Mouse (Mus musculus) embryonic facial prominence, embryonic 12.5 days (tissue): ENCODE measurements around the gene Rhod. TPM values are rescaled to one million over a fixed set of nuclear protein-coding genes. Genes with fewer than 3 reads are reported as not detected.

Source experiments
- ATAC-seq: fragments of 200-750 bp; cut with Nextera tagmentation; 2 replicates; pipeline ENCODE4 v1.8.0; 2017; ENCODE audit not compliant: insufficient number of reproducible peaks, insufficient read depth, low FRiP score, low TSS enrichment
- H3K27ac ChIP-seq: fragments of 300-500 bp; sonication (generic); 2 replicates; pipeline ENCODE4 v1.5.1; 2016; ENCODE audit warnings: mild to moderate bottlenecking
- H3K27me3 ChIP-seq: fragments of 300-500 bp; sonication (generic); 2 replicates; pipeline ENCODE4 v1.6.1; 2016; ENCODE audit warnings: mild to moderate bottlenecking, moderate library complexity
- H3K36me3 ChIP-seq: fragments of 300-500 bp; sonication (generic); 2 replicates; pipeline ENCODE4 v1.6.1; 2016; ENCODE audit warnings: mild to moderate bottlenecking
- H3K4me1 ChIP-seq: fragments of 300-500 bp; sonication (generic); 2 replicates; pipeline ENCODE4 v1.6.1; 2016
- H3K4me2 ChIP-seq: fragments of 300-500 bp; sonication (generic); replicated peaks from 2 replicates; pipeline ENCODE4 v1.6.1; 2016; ENCODE audit warnings: mild to moderate bottlenecking, moderate library complexity
- H3K4me3 ChIP-seq: fragments of 300-500 bp; sonication (generic); 2 replicates; pipeline ENCODE4 v1.5.1; 2016; ENCODE audit warnings: mild to moderate bottlenecking
- H3K9ac ChIP-seq: fragments of 300-500 bp; sonication (generic); 2 replicates; pipeline ENCODE4 v1.6.1; 2016; ENCODE audit warnings: mild to moderate bottlenecking, moderate library complexity
- H3K9me3 ChIP-seq: fragments of 300-500 bp; sonication (generic); 2 replicates; pipeline ENCODE4 v1.6.1; 2016; ENCODE audit warnings: mild to moderate bottlenecking, moderate library complexity
- WGBS: fragments of 180-500 bp; shearing (Covaris S2); methylation state at CpG from one replicate; pipeline ENCODE4 v1.1.7; 2016; 5-methylcytosine and 5-hydroxymethylcytosine counted together
- polyA plus RNA-seq: library from polyadenylated mRNA; unstranded; fragments of >200 nt; fragmentation: Nextera tagmentation; extraction: Ambion mirVana; gene quantifications from 2 replicates; pipeline ENCODE4 v1.2.1, GENCODE M21; 2016

Gene Rhod
- polyA plus RNA-seq: 36.6 and 47.2 TPM in 2 replicates

DNA sequence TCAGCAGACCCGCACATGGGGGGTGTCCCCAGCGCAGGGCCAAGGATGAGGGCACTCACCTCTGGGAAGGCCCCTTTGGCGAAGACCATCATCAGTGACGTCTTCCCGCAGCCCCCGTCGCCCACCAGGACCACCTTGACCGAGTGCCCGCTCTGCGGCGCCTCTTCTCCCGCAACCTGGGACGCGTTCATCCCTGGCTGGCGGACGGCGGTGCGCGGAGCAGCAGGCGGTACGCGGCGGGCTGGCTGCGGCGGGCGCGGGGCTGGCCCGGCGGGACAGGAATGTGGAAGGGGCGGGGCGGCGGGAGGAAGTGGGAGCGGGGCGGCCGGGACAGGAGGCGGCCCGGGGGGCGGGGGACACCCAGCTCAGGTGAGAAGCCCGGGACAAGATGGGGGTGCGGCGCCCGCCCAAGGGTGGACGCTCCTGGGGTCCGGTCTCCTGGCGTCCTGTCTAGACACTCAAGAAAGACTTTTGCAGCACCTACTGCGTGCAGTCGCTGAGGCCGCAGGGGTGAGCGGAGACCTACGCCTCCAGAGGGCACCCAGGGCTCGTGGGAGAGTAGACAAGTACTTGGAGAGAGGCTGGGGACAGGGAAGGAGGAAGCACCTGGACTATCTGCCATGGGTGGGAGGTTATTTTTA lies at the start of gene Rhod:
Gene Rhod (minus strand): TSS at position 272 of the 641 bp plus-strand sequence.
- Histone ChIP-seq H3K27me3 (no peaks in the 10 kb centered on the region), H3K4me1 (peaks cover 33% of the 10 kb centered on the region), H3K9me3 (no peaks in the 10 kb centered on the region), H3K9ac (peak within 1 kb of the TSS; percentile 76), H3K4me2 (peak within 1 kb of the TSS; percentile 90), H3K27ac (peak within 1 kb of the TSS; percentile 51), H3K36me3 (peaks cover 4% of the 10 kb centered on the region; the same call in 1 of the 2 replicates), H3K4me3 (peak within 1 kb of the TSS; percentile 62)
- peak; percentile 63 for ATAC-seq
- WGBS: under 1% methylated on average over 46 of the region's 51 CpGs

DNA sequence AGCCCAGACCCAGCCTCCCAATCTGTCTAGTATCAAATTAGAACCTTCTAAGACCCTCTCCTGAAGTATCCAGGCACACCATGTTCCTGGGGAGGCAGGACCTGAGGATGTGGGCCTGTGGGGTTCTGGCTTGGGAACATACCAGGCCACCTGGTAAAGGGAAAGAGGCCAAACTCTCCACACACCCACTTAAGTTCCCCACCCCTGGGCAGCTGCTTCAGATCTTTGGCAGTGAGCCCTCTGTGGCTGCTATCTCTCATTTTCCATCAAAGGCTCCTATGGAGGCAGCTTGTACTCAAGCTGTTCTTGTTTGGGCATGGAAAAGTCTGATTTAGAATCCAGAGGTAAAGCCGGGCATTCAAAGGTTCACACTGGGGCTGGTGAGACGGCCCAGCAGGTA lies 48.6 kb upstream of the Rhod start:
- Histone ChIP-seq H3K27me3 (no peaks in the 10 kb centered on the region), H3K9me3 (no peaks in the 10 kb centered on the region), H3K36me3 (no peaks in the 10 kb centered on the region), H3K27ac (no peak overlapping the region), H3K4me2 (no peak overlapping the region), H3K4me1 (peaks cover 10% of the 10 kb centered on the region; the same call in 1 of the 2 replicates), H3K9ac (no peak overlapping the region), H3K4me3 (no peak overlapping the region)
- ATAC-seq: no peak
- 66% methylated on average over 2 of the region's 2 CpGs for WGBS

DNA sequence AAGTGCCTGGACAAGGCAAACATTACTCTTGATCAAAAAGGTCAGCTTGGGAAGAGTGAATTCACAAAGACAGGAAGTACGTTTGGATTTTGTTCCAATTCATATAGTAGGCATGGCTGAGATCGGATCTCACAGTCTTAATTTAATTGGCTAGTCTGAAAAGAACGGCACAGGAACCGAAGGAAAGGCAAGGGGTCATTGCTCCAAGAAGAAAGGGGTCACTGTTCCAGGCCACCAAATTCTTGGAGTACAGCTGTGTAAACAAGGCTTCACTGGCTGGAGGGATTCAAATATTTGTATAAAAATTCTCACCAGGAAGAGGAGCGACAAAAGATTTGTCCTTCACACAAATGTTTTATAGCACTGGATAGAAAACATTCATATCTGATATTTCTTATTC lies 45.8 kb upstream of the Rhod start:
- Histone ChIP-seq H3K4me2 (no peak overlapping the region), H3K27me3 (no peaks in the 10 kb centered on the region), H3K27ac (no peak overlapping the region; the same call in 1 of the 2 replicates), H3K4me3 (no peak overlapping the region), H3K36me3 (no peaks in the 10 kb centered on the region), H3K4me1 (peaks cover 10% of the 10 kb centered on the region; the same call in 1 of the 2 replicates), H3K9ac (no peak overlapping the region), H3K9me3 (no peaks in the 10 kb centered on the region)
- ATAC-seq: no peak
- WGBS: 15% methylated on average over 5 of the region's 5 CpGs

DNA sequence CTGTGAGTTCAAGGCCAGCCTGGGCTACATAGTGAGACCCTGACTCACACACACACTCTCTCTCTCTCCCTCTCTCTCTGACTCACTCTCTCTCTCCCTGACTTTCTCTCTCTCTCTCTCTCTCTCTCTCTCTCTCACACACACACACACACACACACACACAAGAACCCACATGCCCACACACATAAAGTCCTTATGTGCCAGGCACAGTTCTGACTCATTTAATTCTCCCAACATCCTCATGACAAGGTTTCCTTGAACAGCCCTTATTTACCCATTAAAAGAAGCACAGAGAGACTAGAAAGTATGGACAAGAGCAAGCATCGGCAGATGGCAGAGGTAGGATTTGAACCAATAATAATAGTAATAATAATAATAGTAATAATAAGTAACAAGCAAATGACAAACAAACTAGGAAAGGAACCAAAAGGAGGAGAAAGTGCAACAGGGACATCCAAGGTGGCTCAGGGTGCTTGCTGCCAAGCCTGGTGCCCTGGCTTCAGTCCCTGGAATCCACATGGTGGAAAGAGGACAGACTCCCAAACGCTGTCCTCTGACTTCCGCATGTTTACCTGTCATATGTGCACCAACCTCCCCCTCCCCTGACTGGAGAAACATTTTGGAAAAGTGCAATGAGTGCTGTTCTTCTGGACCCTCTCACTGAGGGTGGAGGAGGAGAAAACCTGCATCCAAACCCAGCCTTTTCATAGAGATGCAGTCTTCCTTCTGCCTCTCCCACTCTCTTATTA lies 43.1 kb upstream of the Rhod start:
- Histone ChIP-seq H3K9ac (no peak overlapping the region), H3K9me3 (no peaks in the 10 kb centered on the region), H3K4me2 (no peak overlapping the region), H3K27me3 (peaks cover 10% of the 10 kb centered on the region; the same call in 1 of the 2 replicates), H3K27ac (no peak overlapping the region), H3K4me3 (no peak overlapping the region), H3K4me1 (peaks cover 12% of the 10 kb centered on the region; the same call in 1 of the 2 replicates), H3K36me3 (no peaks in the 10 kb centered on the region)
- WGBS: 91% methylated on average over 3 of the region's 3 CpGs
- no peak for ATAC-seq

DNA sequence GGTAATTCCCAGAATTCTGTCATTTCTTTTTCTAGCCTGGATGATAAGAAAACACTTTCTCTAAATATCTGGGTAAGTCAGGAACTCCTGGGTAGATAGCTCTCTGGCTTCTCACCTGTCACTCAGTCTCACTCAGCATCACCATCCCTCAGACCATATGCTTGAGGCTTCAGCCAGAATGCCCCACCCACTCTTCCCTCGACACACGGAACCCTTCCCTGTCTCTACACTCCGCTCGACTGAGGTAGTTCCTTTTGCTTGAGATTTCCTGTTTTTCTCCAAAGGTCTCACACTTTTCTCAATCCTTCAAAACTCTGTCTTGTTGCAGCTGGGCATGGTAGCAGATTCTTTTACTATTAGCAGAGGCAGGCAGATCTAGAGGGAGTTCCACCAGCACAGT lies 42.1 kb upstream of the Rhod start:
- H3K9ac ChIP-seq: no peak overlapping the region
- no peaks in the 10 kb centered on the region for H3K36me3 ChIP-seq
- H3K9me3 ChIP-seq: no peaks in the 10 kb centered on the region
- no peak overlapping the region for H3K4me2 ChIP-seq
- H3K27me3 ChIP-seq: peaks cover 19% of the 10 kb centered on the region
- H3K4me1 ChIP-seq: peaks cover 17% of the 10 kb centered on the region
- no peak for ATAC-seq
- H3K27ac ChIP-seq: no peak overlapping the region
- H3K4me3 ChIP-seq: no peak overlapping the region
- 42% methylated on average over 4 of the region's 4 CpGs for WGBS

DNA sequence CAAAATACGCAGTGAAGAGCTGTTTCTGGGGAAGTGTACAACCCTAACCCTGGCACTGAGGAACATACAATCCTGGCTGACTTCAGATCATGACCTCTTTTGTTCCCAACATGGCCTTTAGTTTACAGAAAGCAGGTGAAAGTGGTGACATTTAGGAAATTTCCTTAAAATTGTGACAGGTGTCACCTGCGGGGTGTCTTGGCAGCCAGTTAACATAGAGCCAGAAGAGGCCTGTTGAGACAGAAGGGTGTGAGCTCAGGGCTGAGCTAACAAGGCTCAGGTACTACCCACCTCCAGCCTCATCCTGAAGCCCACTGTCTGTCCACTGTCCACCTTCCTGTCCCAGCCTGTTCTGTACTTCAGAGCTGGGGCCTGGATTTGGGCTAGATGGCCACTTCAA lies 40.8 kb upstream of the Rhod start:
- H3K4me2 ChIP-seq: no peak overlapping the region
- H3K27me3 ChIP-seq: peaks cover 32% of the 10 kb centered on the region
- no peaks in the 10 kb centered on the region for H3K9me3 ChIP-seq
- H3K36me3 ChIP-seq: no peaks in the 10 kb centered on the region
- 81% methylated on average over 2 of the region's 2 CpGs for WGBS
- H3K4me3 ChIP-seq: no peak overlapping the region
- H3K4me1 ChIP-seq: peaks cover 14% of the 10 kb centered on the region
- no peak overlapping the region for H3K27ac ChIP-seq
- H3K9ac ChIP-seq: no peak overlapping the region
- ATAC-seq: no peak

DNA sequence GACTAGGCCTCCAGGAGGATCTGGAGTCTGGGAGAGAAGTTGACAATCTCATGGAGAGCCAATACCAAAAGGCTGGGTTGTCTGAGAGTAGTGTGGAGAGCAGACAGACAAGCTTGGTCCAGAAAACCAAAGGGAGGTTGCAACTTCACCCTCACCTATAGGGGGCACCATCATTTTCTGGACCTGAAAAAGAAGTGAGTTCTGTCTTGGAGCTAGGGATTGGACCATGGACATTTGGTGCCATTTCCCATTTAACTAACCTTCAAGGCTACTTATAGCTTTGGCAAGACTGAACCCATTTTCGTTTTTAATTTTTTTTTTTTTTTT lies 38.9 kb upstream of the Rhod start:
- Histone ChIP-seq H3K4me2 (no peak overlapping the region), H3K27ac (no peak overlapping the region), H3K36me3 (no peaks in the 10 kb centered on the region), H3K27me3 (peaks cover 39% of the 10 kb centered on the region), H3K9ac (no peak overlapping the region), H3K9me3 (no peaks in the 10 kb centered on the region), H3K4me3 (no peak overlapping the region), H3K4me1 (peaks cover 9% of the 10 kb centered on the region)
- no peak for ATAC-seq
- WGBS: 32% methylated on average over 1 of the region's 1 CpGs

DNA sequence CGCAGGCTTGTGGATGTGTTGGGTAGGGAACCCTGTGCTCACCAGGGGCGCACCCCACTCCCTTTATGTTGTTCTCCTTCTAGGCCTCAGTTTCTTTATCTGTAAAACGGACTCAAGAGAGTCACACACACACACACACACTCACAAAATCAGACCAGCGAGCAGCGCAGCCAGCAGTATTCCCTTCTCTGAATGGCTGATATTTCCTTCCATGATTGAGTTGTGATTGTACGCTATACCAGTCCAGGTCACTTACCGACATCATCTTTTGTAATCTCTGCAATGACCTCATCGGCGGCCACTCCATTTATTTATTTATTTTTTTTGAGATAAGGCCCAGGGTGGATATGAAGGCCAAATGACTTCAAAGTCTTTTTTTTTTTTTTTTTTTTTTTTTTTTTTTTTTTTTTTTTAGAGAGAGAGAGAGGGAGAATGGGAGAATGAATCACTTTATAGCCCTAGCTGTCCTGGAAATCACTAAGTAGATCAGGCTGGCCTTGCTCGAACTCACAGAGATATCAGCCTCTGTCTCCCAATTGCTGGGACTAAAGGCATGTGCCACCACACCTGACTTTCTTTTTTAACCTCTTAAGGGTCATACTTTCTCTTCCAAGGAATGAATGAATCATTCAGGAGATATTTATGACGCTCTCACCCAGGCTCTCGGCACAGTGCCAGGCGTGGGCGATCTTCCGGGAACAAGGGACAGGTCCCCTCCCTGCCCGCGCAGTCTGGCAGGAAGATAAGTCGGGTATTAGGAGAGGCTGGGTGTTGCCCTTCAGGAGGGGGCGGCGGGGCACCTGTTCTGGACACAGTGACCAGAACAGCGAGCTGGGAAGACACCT lies 38.3 kb upstream of the Rhod start, which contains the start of gene Syt12:
Gene Syt12 (minus strand): TSS at position 103 of the 845 bp plus-strand sequence.
- no peak for ATAC-seq
- H3K4me2 ChIP-seq: peak within 1 kb of the TSS; percentile 97
- H3K9me3 ChIP-seq: no peaks in the 10 kb centered on the region
- H3K4me3 ChIP-seq: peak within 1 kb of the TSS; percentile 53
- WGBS: 38% methylated on average over 21 of the region's 21 CpGs
- H3K27me3 ChIP-seq: peaks cover 39% of the 10 kb centered on the region
- H3K36me3 ChIP-seq: no peaks in the 10 kb centered on the region
- H3K4me1 ChIP-seq: peaks cover 9% of the 10 kb centered on the region
- no peak within 1 kb of the TSS for H3K27ac ChIP-seq
- H3K9ac ChIP-seq: peak within 1 kb of the TSS; percentile 60

DNA sequence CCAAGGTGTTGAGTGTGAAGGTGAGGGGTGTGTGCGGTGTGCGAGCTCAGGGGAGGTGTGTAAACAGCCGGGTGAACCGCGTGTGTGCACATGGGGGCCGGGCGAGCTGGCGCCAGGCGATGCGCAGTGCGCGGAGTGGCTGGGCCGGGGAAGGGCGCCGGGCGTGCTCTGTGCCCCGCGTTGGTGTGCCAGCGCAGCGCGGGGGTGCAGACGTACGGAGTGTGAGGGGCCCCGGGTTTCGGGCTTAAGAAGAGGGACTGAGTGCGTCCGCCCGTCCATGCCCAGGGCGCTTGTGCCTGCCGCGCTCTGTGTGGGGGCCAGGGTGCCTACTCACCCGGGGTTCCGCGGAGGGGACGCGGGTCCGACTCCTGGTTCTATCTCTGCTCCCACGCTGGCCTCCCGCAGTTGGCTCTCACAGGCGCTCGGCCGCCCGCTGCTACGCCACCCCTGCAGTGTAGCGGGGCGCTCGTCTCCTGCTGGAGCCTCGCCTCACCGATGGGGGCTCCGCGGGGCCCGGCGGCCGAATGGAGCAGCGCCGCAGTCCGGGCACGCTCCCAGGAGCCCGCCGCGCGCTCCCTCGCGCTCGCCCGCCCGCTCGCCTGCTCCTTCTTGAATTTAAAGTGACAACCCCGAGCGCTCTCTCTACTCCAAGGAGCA lies 37.5 kb upstream of the Rhod start:
- Histone ChIP-seq H3K27ac (no peak overlapping the region), H3K36me3 (no peaks in the 10 kb centered on the region), H3K9ac (peak overlapping the region; percentile 60), H3K27me3 (peaks cover 39% of the 10 kb centered on the region), H3K4me2 (peak overlapping the region; percentile 97), H3K9me3 (no peaks in the 10 kb centered on the region), H3K4me1 (peaks cover 9% of the 10 kb centered on the region), H3K4me3 (peak overlapping the region; percentile 53)
- 1% methylated on average over 64 of the region's 70 CpGs for WGBS
- peak; percentile 65; the same call in 1 of the 2 replicates for ATAC-seq

DNA sequence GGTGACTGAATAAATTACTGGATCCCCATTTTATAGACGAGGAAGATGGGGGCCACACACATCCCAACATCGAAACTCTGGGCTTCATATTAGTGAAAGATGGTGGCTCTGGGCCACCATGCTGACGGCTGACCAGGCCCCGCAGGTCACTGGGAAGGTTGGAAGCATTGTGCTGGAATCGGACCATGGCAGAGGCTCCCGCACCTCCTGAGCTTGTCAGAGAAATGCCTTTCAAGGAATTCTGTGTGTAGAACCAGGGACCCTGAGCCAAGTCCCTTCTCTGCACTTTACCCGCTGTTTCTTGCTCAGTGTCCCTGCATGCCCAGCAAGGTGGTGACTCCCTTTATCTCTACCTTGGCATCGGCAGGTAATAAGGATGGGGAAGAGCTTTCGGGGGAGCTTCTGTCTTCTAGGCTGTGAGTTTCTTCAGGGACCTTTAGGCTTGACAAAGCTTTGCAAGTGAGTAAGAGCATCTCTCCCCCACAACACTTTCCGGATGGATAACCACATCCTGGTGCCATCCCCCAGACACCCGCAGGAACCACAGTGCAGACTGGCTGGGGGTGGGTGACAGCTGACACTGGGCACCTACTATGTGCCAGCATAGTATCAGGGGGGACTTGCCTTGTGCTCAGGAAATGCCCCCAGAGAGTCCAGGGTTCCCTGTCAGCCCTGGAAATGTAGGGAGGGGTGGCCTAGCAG lies 36.1 kb upstream of the Rhod start:
- Histone ChIP-seq H3K4me1 (peaks cover 9% of the 10 kb centered on the region), H3K27ac (no peak overlapping the region), H3K4me2 (no peak overlapping the region), H3K9me3 (no peaks in the 10 kb centered on the region), H3K27me3 (peaks cover 39% of the 10 kb centered on the region), H3K4me3 (no peak overlapping the region), H3K36me3 (no peaks in the 10 kb centered on the region), H3K9ac (no peak overlapping the region)
- ATAC-seq: no peak
- 78% methylated on average over 11 of the region's 11 CpGs for WGBS

DNA sequence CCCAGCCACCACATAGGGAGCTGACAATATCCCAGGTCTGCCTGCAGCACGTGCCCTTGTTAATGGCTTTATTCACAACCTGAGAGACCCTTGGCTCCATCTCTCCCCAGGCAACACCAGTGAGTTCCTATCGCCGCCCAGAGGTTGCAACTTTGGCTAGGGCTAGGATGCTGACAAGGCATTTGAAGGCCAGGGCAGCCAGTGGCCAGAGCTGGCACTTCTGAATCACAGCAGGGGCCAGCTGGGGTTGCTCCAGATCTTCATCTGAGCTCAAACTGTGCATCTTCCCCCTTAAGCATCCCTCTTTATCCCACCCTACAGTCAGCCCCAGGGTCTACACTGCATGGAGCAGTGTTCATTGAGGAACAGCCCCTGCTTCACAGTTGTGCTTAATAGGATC lies 35.5 kb upstream of the Rhod start:
- Histone ChIP-seq H3K4me1 (peaks cover 9% of the 10 kb centered on the region), H3K27ac (no peak overlapping the region), H3K9ac (no peak overlapping the region), H3K36me3 (no peaks in the 10 kb centered on the region), H3K9me3 (no peaks in the 10 kb centered on the region), H3K4me3 (no peak overlapping the region), H3K4me2 (no peak overlapping the region), H3K27me3 (peaks cover 39% of the 10 kb centered on the region)
- ATAC-seq: no peak
- WGBS: 61% methylated on average over 3 of the region's 3 CpGs
